Mouse (Mus musculus) E14TG2a.4 (cell line): ENCODE measurements at regions not wholly inside any gene's neighbourhood (a gene's known extent, or its start where the extent isn't known, plus 50 kb on each side); places are given as distances from the start of the nearest gene placed in this dataset.

Experiments used
- CTCF ChIP-seq: conservative IDR thresholded peaks from 2 replicates; pipeline ENCODE4 v1.5.1; 2014; ENCODE audit warnings: low read length
- NANOG ChIP-seq: IDR thresholded peaks from 2 replicates; pipeline ENCODE4 v1.6.1; 2014; ENCODE audit warnings: borderline replicate concordance, low read length, mixed read lengths

- no peak for TF ChIP-seq CTCF
- TF ChIP-seq NANOG = no peak
These were observed 415.1 kb downstream of the Eepd1 start for GRCm38 (mm10) chr9:25896333-25896905.
